Mouse (Mus musculus) heart, adult 18-20 months (tissue): ENCODE data around the gene Poc1a. TPM values are rescaled to one million over a fixed set of nuclear protein-coding genes. Genes with fewer than 3 reads are reported as not detected.

Experiments used
- DNase-seq, 2 experiments: peaks; one replicate each; pipeline ENCODE4 v3.0.0; 2021 to 2022; ENCODE audit warnings: mixed read lengths in 1 of 2
- total RNA-seq, 2 experiments: library from RNA; stranded (reverse); gene quantifications; 2 replicates each; pipeline ENCODE4 v1.2.3; 2021

Gene Poc1a
- total RNA-seq, 2 experiments from 2014 or later: 4.0 to 4.2 TPM

- DNase-seq: no peak
These were observed 15.3 kb upstream of the Poc1a start for GRCm38 (mm10) chr9:106265358-106266075.

GRCm38 (mm10) chr9:106266936-106267657, 13.8 kb upstream of the Poc1a start:
- no peak for DNase-seq

GRCm38 (mm10) chr9:106268421-106268820, 12.4 kb upstream of the Poc1a start:
- DNase-seq: no peak

GRCm38 (mm10) chr9:106269076-106269788, 11.6 kb upstream of the Poc1a start:
- no peak for DNase-seq

GRCm38 (mm10) chr9:106269879-106270278, 11.0 kb upstream of the Poc1a start:
- DNase-seq: no peak

- no peak for DNase-seq
These were observed 10.2 kb upstream of the Poc1a start for GRCm38 (mm10) chr9:106270656-106271055.

GRCm38 (mm10) chr9:106272288-106272687, 8.6 kb upstream of the Poc1a start:
- no peak for DNase-seq

GRCm38 (mm10) chr9:106273276-106273675, 7.6 kb upstream of the Poc1a start:
- DNase-seq: no peak

GRCm38 (mm10) chr9:106273791-106274190, 7.1 kb upstream of the Poc1a start:
- no peak for DNase-seq

GRCm38 (mm10) chr9:106274652-106275180, 6.1 kb upstream of the Poc1a start:
- DNase-seq: no peak

DNA sequence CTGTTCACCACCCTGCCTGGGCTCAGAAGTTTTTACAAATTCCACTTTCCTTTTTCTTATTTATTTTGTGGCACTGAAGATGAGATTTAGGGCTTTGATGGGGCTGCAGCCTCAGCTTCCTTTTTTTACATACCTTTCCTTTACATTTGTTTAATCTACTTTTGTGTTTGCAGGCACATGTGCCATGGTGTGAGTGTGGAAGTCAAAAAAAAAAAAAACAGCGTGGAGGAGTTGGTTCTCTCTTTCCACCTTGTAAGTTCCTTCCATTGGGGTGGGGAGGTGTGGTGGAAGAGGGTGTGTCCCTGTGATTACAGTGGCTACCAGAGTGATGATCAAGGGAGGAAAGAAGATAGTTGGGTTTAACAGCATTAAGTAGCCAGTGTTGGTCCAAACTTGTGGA, 5.1 kb upstream of the Poc1a start:
- DNase-seq: no peak

DNA sequence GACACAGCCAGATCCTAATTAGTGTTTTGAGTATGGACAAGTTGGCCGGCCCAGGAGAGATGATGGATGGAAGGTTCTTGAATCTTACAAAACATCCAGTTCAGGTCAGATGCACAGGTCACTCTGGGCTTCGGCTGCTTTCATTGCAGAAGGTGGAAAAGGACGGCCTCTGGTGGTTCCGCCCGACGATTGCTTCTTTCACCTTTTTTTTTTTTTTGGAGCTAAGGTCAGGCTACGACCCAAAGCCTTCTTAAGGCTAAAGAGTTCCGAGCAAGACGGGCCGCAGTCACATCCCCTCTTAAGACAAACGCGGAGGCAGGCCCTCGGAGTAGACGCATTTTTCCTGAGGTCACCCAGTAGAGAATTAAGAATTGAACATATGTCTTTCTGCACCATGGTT, 475 bp upstream of the Poc1a start:
- peak; percentile 72 to 75 for DNase-seq

DNA sequence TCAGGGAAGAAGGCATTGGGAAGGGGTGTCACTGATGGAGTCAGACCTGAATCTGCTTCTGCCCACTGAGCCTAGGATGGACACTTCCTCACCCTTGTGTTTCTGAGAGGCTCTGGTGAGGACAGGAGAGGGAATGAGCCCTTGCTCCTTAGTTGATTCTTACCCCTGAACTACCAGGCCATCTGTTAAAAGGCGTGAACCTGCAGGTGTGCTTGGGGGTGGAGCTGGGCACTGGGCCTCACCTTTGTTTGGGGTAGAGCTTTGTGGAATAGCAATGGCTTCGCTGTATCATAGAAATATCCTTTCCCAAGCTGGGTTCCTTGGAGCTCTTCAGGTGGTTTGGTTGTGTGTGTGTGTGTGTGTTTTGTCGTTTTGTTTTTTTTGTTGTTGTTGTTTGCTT, 1.2 kb downstream of the Poc1a start:
- no peak for DNase-seq

DNA sequence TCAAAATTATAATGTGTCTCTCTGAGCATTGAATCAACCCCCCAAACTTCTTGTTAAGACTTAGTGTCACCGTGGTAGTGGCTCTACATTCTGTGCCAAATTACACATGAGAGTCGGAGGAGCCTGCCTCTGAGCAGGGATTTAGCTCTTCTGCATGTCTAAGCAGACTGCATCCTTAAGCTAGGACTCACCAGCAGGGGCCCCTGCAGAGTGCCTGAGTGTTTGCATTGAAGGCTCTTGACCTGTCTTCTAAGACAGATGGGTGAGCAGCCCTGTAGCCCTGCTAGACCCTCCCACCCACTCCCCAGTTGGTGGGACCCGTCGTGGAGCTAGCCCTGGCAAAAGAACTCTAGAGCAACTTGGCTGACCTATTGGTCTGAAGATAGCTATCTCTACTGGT, 6.3 kb downstream of the Poc1a start:
- DNase-seq: no peak

DNA sequence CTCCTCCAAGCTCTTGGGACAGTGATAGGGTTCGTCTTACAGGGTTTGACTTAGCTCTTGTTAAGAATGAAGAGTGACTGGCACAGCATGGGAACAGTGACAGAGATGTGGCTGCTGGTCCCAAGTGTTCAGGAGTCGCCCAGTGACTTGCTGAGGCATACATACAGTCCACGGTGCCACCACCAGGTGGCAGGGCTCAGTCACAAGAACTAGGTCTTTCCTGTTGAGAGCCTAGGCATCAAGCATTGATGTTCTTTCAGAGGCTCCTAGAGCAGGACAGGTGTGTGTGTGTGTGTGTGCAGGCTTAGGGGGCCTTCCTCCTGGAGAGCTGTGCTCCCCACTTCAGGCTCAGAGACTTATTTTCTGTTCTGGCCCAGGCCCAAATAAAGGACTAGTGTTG, 8.0 kb downstream of the Poc1a start:
- peak; percentile 70 to 85 for DNase-seq

GRCm38 (mm10) chr9:106289841-106290240, 9.0 kb downstream of the Poc1a start:
- no peak for DNase-seq

DNA sequence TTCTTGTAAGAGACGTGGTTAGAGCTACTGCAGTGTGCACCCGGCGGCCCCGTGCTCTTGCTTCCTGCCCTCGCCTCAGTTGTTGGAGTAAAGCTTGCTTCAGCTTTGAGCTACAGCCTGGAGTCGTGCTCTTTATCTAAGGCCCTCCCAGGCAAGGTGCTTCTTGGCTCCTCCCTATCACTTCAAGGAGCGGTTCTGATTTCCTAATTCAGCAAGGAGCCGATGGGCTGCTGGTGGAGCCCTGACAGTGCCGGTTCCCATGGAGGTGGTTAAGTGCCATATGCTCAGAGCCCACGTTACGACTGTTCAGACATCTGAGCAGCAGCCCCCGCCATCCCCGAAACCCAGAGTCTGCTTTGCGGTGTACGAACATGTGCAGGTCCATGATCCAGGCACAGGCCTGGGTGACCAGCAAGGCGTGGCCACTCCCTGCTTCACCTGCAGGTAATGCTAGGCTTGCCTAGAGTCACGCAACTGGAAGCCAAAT, 9.8 kb downstream of the Poc1a start:
- no peak for DNase-seq

DNA sequence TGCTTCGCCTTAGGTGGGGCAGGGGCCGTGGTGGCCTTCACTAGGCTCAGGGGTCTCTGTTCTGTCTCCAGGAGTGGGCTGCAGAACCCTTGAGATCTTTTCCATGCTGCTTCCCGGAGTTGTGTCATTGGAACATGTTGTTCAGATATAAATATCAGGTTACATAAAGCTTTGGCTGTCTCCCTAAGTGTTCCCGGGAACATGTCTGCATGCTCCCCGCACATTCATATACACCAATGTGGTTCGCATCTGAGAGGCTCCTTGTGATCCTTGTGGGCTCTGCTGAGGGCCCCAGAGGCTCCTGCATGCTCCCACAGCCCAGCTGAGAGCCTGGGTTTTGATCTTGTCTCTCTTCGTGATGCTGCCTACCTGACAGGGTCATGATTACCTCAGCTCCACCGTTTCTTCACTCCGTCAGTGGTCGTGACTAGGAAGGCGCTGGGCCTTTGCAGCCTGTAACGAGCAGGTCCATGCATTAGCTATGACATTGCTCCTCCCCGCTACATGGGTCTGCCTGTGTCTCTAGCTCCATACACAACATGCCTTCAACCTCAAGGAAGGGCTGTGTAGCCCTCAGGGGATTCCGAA, 12.8 kb downstream of the Poc1a start:
- peak in 1 of 2 experiments; percentile 31 for DNase-seq

- no peak for DNase-seq
These were observed 15.8 kb downstream of the Poc1a start for GRCm38 (mm10) chr9:106296637-106297174.

DNA sequence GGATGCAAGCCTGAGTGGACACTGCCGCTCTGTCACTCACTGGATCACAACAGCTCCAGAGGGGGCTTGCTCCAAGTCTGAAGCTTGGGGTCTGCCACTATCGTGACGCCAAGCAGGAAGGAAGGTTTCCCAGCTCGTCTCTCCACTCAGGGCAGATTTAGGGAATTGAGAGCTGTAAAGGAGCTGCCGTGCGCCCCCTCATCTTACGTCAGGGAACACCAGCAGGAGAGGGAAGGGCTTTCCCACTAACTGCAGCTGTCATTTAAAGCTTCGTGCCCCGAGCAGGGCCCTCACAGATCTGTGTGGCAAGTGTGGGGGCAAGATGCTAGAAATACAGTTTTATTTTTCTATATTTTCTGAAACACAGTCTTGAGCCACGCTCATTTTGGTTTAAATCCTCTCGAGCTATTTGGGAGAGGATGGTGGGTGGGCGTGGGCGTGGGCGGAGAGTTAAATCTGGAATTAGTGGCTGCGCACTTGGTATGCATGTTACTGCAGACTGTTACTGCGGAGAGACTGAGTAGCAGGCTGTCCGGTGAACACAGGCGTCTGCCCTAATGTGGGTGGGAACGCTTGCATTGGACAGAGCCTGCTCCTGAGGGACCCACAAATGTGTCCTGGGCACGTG, 19.4 kb downstream of the Poc1a start:
- DNase-seq: no peak

- no peak for DNase-seq
These were observed 20.1 kb downstream of the Poc1a start for GRCm38 (mm10) chr9:106300949-106301348.
